Mouse (Mus musculus) limb, embryonic 11.5 days (tissue): ENCODE data around the gene Ulk3. TPM values are rescaled to one million over a fixed set of nuclear protein-coding genes. Genes with fewer than 3 reads are reported as not detected.

Experiments
- ATAC-seq: fragments of 200-750 bp; cut with Nextera tagmentation; 2 replicates; pipeline ENCODE4 v1.8.0; 2017; ENCODE audit warnings: low read depth; ENCODE audit not compliant: insufficient number of reproducible peaks, low FRiP score, low TSS enrichment
- DNase-seq: peaks from one replicate; pipeline ENCODE4 v3.0.0-alpha.2; 2015; ENCODE audit warnings: low spot score
- H3K27ac ChIP-seq: fragments of 300-500 bp; sonication (generic); replicated peaks from 2 replicates; pipeline ENCODE4 v1.5.1; 2014; ENCODE audit warnings: low read depth, mild to moderate bottlenecking, low read length
- H3K27me3 ChIP-seq: fragments of 300-500 bp; sonication (generic); 2 replicates; pipeline ENCODE4 v1.6.1; 2014; ENCODE audit warnings: mild to moderate bottlenecking, low read length, mixed read lengths; ENCODE audit not compliant: control insufficient read depth, insufficient read depth
- H3K36me3 ChIP-seq: fragments of 300-500 bp; sonication (generic); 2 replicates; pipeline ENCODE4 v1.6.1; 2014; ENCODE audit warnings: mild to moderate bottlenecking, low read length, moderate library complexity, mixed read lengths; ENCODE audit not compliant: control insufficient read depth, insufficient read depth
- H3K4me1 ChIP-seq: fragments of 300-500 bp; sonication (generic); 2 replicates; pipeline ENCODE4 v1.6.1; 2014; ENCODE audit warnings: low read length, mixed read lengths; ENCODE audit not compliant: control insufficient read depth, insufficient read depth
- H3K4me2 ChIP-seq: fragments of 300-500 bp; sonication (generic); 2 replicates; pipeline ENCODE4 v1.6.1; 2014; ENCODE audit warnings: low read depth, mild to moderate bottlenecking, moderate library complexity; ENCODE audit not compliant: severe bottlenecking
- H3K4me3 ChIP-seq: fragments of 300-500 bp; sonication (generic); 2 replicates; pipeline ENCODE4 v1.5.1; 2014; ENCODE audit warnings: low read depth, low read length
- H3K9ac ChIP-seq: fragments of 300-500 bp; sonication (generic); 2 replicates; pipeline ENCODE4 v1.6.1; 2014; ENCODE audit warnings: mild to moderate bottlenecking, low read length
- H3K9me3 ChIP-seq: fragments of 300-500 bp; sonication (generic); 2 replicates; pipeline ENCODE4 v1.6.1; 2016; ENCODE audit warnings: low read length; ENCODE audit not compliant: control insufficient read depth
- WGBS: fragments of 180-500 bp; shearing (Covaris S2); extraction: QIAGEN DNeasy Blood & Tissue Kit; methylation state at CpG from one replicate; pipeline ENCODE4 v1.1.7; 2014; 5-methylcytosine and 5-hydroxymethylcytosine counted together
- polyA plus RNA-seq: library from polyadenylated mRNA; unstranded; fragments of >200 nt; fragmentation: Nextera tagmentation; extraction: Ambion mirVana; gene quantifications from 2 replicates; pipeline ENCODE4 v1.2.1, GENCODE M21; 2014

The Ulk3 gene
- polyA plus RNA-seq, 1 experiment from 2014 or later, result 9.8 TPM

- Histone ChIP-seq H3K4me3 (no peak overlapping the region), H3K27me3 (no peaks in the 10 kb centered on the region), H3K4me1 (no peaks in the 10 kb centered on the region), H3K4me2 (no peak overlapping the region), H3K9ac (no peak overlapping the region), H3K9me3 (no peaks in the 10 kb centered on the region), H3K36me3 (no peaks in the 10 kb centered on the region), H3K27ac (no peak overlapping the region)
- no peak for DNase-seq
- 86% methylated on average over 7 of the region's 7 CpGs for WGBS
- ATAC-seq, result no peak
Observed at GRCm38 (mm10) chr9:57612587-57612986, 23.3 kb downstream of the Ulk3 start.

- Histone ChIP-seq H3K9ac (no peak overlapping the region), H3K36me3 (no peaks in the 10 kb centered on the region), H3K4me3 (no peak overlapping the region), H3K9me3 (no peaks in the 10 kb centered on the region), H3K27me3 (no peaks in the 10 kb centered on the region), H3K27ac (no peak overlapping the region), H3K4me1 (no peaks in the 10 kb centered on the region), H3K4me2 (no peak overlapping the region)
- no peak for ATAC-seq
- 87% methylated on average over 7 of the region's 7 CpGs for WGBS
- no peak for DNase-seq
Observed at GRCm38 (mm10) chr9:57613975-57614374, 24.7 kb downstream of the Ulk3 start.

- no peak for ATAC-seq
- no peak overlapping the region for H3K4me2 ChIP-seq
- WGBS, result 80% methylated on average over 4 of the region's 4 CpGs
- no peak for DNase-seq
- H3K36me3 ChIP-seq, result no peaks in the 10 kb centered on the region
- H3K9me3 ChIP-seq, result no peaks in the 10 kb centered on the region
- no peak overlapping the region for H3K4me3 ChIP-seq
- H3K4me1 ChIP-seq, result no peaks in the 10 kb centered on the region
- H3K27ac ChIP-seq, result no peak overlapping the region
- no peaks in the 10 kb centered on the region for H3K27me3 ChIP-seq
- H3K9ac ChIP-seq, result no peak overlapping the region
Observed at GRCm38 (mm10) chr9:57614786-57615185, 25.5 kb downstream of the Ulk3 start.

DNA sequence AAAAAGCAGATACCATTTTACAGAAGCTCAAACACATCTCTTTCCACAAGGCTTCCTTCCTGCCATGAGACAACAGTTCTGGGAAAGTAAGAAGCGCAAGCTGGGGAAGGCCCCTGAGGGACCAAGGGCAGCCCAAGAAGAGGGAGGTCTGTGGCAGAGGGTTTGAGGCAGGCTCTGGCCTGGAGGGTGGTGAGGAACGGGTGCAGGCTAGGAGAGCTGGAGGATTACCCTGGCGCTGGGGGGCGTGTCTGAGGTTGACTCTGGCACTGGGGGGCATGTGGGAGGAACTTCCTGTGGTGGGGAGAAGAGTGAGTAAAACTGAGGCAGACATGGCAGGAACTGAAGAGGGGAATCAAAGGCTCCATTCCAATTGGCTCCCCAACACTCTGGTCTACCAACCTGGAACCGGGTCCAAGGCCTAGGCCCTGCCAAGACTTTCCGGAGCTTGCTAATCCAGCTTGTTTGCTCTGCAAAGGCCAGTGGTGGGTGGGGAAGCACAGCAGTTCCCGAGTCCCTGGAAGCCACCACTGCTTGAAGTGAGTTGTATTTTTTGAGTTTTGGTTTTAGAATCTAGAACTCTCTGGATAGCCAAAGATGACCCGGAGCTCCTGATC lies 28.4 kb downstream of the Ulk3 start:
- WGBS, result 78% methylated on average over 8 of the region's 8 CpGs

GRCm38 (mm10) chr9:57618854-57619253 lies 29.6 kb downstream of the Ulk3 start:
- WGBS, result 75% methylated on average over 8 of the region's 8 CpGs
- no peak overlapping the region for H3K4me3 ChIP-seq
- no peaks in the 10 kb centered on the region for H3K4me1 ChIP-seq
- DNase-seq, result no peak
- H3K27ac ChIP-seq, result no peak overlapping the region
- no peaks in the 10 kb centered on the region for H3K36me3 ChIP-seq
- H3K27me3 ChIP-seq, result no peaks in the 10 kb centered on the region
- no peaks in the 10 kb centered on the region for H3K9me3 ChIP-seq
- H3K9ac ChIP-seq, result no peak overlapping the region
- no peak overlapping the region for H3K4me2 ChIP-seq
- ATAC-seq, result no peak

More for the DNA sequence above, 28.4 kb downstream of the Ulk3 start:
- Histone ChIP-seq H3K4me2 (no peak overlapping the region), H3K4me1 (no peaks in the 10 kb centered on the region), H3K9ac (no peak overlapping the region), H3K27me3 (no peaks in the 10 kb centered on the region), H3K36me3 (no peaks in the 10 kb centered on the region), H3K4me3 (no peak overlapping the region), H3K9me3 (no peaks in the 10 kb centered on the region), H3K27ac (no peak overlapping the region)
- no peak for DNase-seq
- ATAC-seq, result no peak

GRCm38 (mm10) chr9:57620674-57621073 lies 31.4 kb downstream of the Ulk3 start, which contains the start of gene Lman1l:
Gene Lman1l (minus strand): TSS chr9:57620774.
- H3K27ac ChIP-seq, result no peak within 1 kb of the TSS
- no peak within 1 kb of the TSS for H3K4me3 ChIP-seq
- 95% methylated on average over 5 of the region's 5 CpGs for WGBS
- DNase-seq (no peak), ATAC-seq (no peak)
- no peaks in the 10 kb centered on the region for H3K4me1 ChIP-seq
- H3K4me2 ChIP-seq, result no peak within 1 kb of the TSS
- H3K9me3 ChIP-seq, result no peaks in the 10 kb centered on the region
- H3K9ac ChIP-seq, result no peak within 1 kb of the TSS
- no peaks in the 10 kb centered on the region for H3K36me3 ChIP-seq
- H3K27me3 ChIP-seq, result no peaks in the 10 kb centered on the region

DNA sequence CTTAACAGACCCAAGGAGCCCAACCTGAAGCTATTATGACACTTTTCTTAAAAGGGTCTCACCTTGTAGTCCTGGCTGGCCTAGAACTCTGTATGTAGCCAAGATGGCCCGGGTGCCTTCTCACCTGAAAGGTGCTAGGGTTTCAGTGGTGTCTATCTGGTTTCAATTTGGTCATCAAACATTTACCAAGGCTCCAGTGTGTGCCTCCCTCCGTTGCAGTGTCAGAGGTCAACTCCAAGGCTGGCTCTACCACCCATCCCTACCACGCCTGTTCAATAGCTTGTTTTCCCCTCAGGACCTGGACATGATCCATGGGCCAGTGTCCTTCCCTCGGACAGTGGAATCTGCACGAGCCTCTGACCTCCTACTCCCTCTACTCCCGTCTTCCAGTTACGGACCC lies 35.0 kb downstream of the Ulk3 start:
- Histone ChIP-seq H3K27me3 (no peaks in the 10 kb centered on the region), H3K4me1 (no peaks in the 10 kb centered on the region), H3K4me3 (no peak overlapping the region), H3K27ac (no peak overlapping the region), H3K4me2 (no peak overlapping the region), H3K9ac (no peak overlapping the region), H3K36me3 (peaks cover 22% of the 10 kb centered on the region), H3K9me3 (no peaks in the 10 kb centered on the region)
- WGBS, result 82% methylated on average over 7 of the region's 7 CpGs
- ATAC-seq (no peak), DNase-seq (no peak)

GRCm38 (mm10) chr9:57625674-57626500 lies 36.6 kb downstream of the Ulk3 start:
- Histone ChIP-seq H3K9me3 (no peaks in the 10 kb centered on the region), H3K27me3 (no peaks in the 10 kb centered on the region), H3K36me3 (peaks cover 34% of the 10 kb centered on the region), H3K4me2 (no peak overlapping the region), H3K4me3 (no peak overlapping the region), H3K4me1 (no peaks in the 10 kb centered on the region), H3K27ac (no peak overlapping the region), H3K9ac (no peak overlapping the region)
- DNase-seq (no peak), ATAC-seq (no peak)
- WGBS, result 90% methylated on average over 15 of the region's 15 CpGs
